Mouse (Mus musculus) CH12.LX (cell line): ENCODE data around the gene Sphk1. TPM values are rescaled to one million over a fixed set of nuclear protein-coding genes. Genes with fewer than 3 reads are reported as not detected.

Source experiments
- DNase-seq: peaks from one replicate; pipeline ENCODE4 v3.0.0-alpha.2; 2013; ENCODE audit errors: extremely low read depth
- H3K27ac ChIP-seq: 2 replicates; pipeline ENCODE4 v1.5.1; 2012; ENCODE audit warnings: low read depth, mild to moderate bottlenecking, control low read depth, moderate library complexity; ENCODE audit not compliant: insufficient read depth
- H3K27me3 ChIP-seq: replicated peaks from 2 replicates; pipeline ENCODE3; 2012; ENCODE audit warnings: inconsistent platforms
- H3K36me3 ChIP-seq, 2 experiments: replicated peaks in 1 of 2; 2 replicates each; pipeline versions ENCODE3 to v1.6.1; 2012; ENCODE audit warnings: inconsistent platforms in 1 of 2, low read length in 1 of 2, mild to moderate bottlenecking in 1 of 2, mixed read lengths in 1 of 2, moderate library complexity in 1 of 2; ENCODE audit not compliant: control insufficient read depth in 1 of 2, insufficient read depth in 1 of 2
- H3K4me1 ChIP-seq, 2 experiments: 2 replicates each; pipeline ENCODE4 v1.6.1; 2012; ENCODE audit warnings: inconsistent platforms in 1 of 2, moderate library complexity in 1 of 2; ENCODE audit not compliant: insufficient read depth in 2 of 2, control insufficient read depth in 1 of 2
- H3K4me2 ChIP-seq: 2 replicates; pipeline ENCODE4 v1.6.1; 2012; ENCODE audit warnings: low read depth, mild to moderate bottlenecking, control low read depth; ENCODE audit not compliant: poor library complexity, insufficient read depth, severe bottlenecking
- H3K4me3 ChIP-seq, 3 experiments: fragments of 150-350 bp in 1 of 3; sonication (generic) in 1 of 3; replicated peaks in 1 of 3; 2 replicates each; pipeline versions ENCODE3 to v1.5.1; 2011 to 2012; ENCODE audit warnings: low read depth in 2 of 3, low read length in 2 of 3, mild to moderate bottlenecking in 2 of 3, moderate library complexity in 2 of 3, control low read depth in 1 of 3, improper control_type of control experiment in 1 of 3, inconsistent platforms in 1 of 3, mixed read lengths in 1 of 3; ENCODE audit not compliant: poor library complexity in 1 of 3
- H3K79me2 ChIP-seq: replicated peaks from 2 replicates; pipeline ENCODE4 v1.6.1; 2012; ENCODE audit warnings: mild to moderate bottlenecking, moderate library complexity; ENCODE audit not compliant: control insufficient read depth, poor library complexity, insufficient read depth, severe bottlenecking; ENCODE audit errors: extremely low read depth
- H3K9ac ChIP-seq: 2 replicates; pipeline ENCODE4 v1.6.1; 2012; ENCODE audit warnings: low read depth, mild to moderate bottlenecking, control low read depth, moderate library complexity; ENCODE audit not compliant: insufficient read depth
- H3K9me3 ChIP-seq: replicated peaks from 2 replicates; pipeline ENCODE3; 2012; ENCODE audit warnings: low read length, inconsistent platforms, mixed read lengths
- E2F4 ChIP-seq: IDR thresholded peaks from 2 replicates; pipeline ENCODE4 v1.6.1; 2011; ENCODE audit warnings: low read depth, low read length, improper control_type of control experiment; ENCODE audit not compliant: insufficient replicate concordance
- ETS1 ChIP-seq: conservative IDR thresholded peaks from 2 replicates; pipeline ENCODE4 v1.6.1; 2012; ENCODE audit warnings: low read depth, mild to moderate bottlenecking, inconsistent platforms, low read length, improper control_type of control experiment, moderate library complexity
- GABPA ChIP-seq: IDR thresholded peaks from 2 replicates; pipeline ENCODE4 v1.6.1; 2012; ENCODE audit warnings: low read depth, low read length, improper control_type of control experiment, inconsistent platforms; ENCODE audit not compliant: insufficient replicate concordance
- IRF4 ChIP-seq: IDR thresholded peaks from 2 replicates; pipeline ENCODE4 v1.6.1; 2014; ENCODE audit warnings: low read depth, mild to moderate bottlenecking, inconsistent platforms, low read length, improper control_type of control experiment
- JUND ChIP-seq: conservative IDR thresholded peaks from 2 replicates; pipeline ENCODE4 v1.6.1; 2011; ENCODE audit warnings: low read depth, low read length, improper control_type of control experiment
- KAT2A ChIP-seq: IDR thresholded peaks from 2 replicates; pipeline ENCODE4 v1.6.1; 2012; ENCODE audit warnings: low read length, improper control_type of control experiment, inconsistent platforms; ENCODE audit not compliant: insufficient replicate concordance
- MAZ ChIP-seq: IDR thresholded peaks from 2 replicates; pipeline ENCODE4 v1.6.1; 2012; ENCODE audit warnings: low read depth, mild to moderate bottlenecking, inconsistent platforms, low read length, improper control_type of control experiment, moderate library complexity
- MXI1 ChIP-seq: IDR thresholded peaks from 2 replicates; pipeline ENCODE4 v1.6.1; 2011; ENCODE audit warnings: mild to moderate bottlenecking, low read depth, low read length, improper control_type of control experiment
- MYC ChIP-seq: IDR thresholded peaks from 2 replicates; pipeline ENCODE4 v1.6.1; 2011; ENCODE audit warnings: low read depth, mild to moderate bottlenecking, improper control_type of control experiment, low read length
- NELFE ChIP-seq: IDR thresholded peaks from 2 replicates; pipeline ENCODE4 v1.6.1; 2011; ENCODE audit warnings: low read depth, low read length, improper control_type of control experiment
- NRF1 ChIP-seq: IDR thresholded peaks from 2 replicates; pipeline ENCODE4 v1.6.1; 2014; ENCODE audit warnings: low read depth, mild to moderate bottlenecking, inconsistent platforms, low read length, improper control_type of control experiment, moderate library complexity
- PAX5 ChIP-seq: IDR thresholded peaks from 2 replicates; pipeline ENCODE4 v1.6.1; 2012; ENCODE audit warnings: low read length, inconsistent platforms, mixed read lengths
- POLR2A ChIP-seq: IDR thresholded peaks from 2 replicates; pipeline ENCODE4 v1.6.1; 2011; ENCODE audit warnings: low read depth, mild to moderate bottlenecking, improper control_type of control experiment, low read length
- RCOR1 ChIP-seq: conservative IDR thresholded peaks from 2 replicates; pipeline ENCODE4 v1.6.1; 2012; ENCODE audit warnings: low read depth, mild to moderate bottlenecking, inconsistent platforms, low read length, improper control_type of control experiment
- SIN3A ChIP-seq: IDR thresholded peaks from 2 replicates; pipeline ENCODE4 v1.6.1; 2012; ENCODE audit warnings: low read length, improper control_type of control experiment, inconsistent platforms
- SMC3 ChIP-seq: IDR thresholded peaks from 2 replicates; pipeline ENCODE4 v1.6.1; 2011; ENCODE audit warnings: low read depth, low read length, improper control_type of control experiment
- TCF12 ChIP-seq: IDR thresholded peaks from 2 replicates; pipeline ENCODE4 v1.6.1; 2014; ENCODE audit warnings: low read depth, mild to moderate bottlenecking, inconsistent platforms, low read length, improper control_type of control experiment
- UBTF ChIP-seq: IDR thresholded peaks from 2 replicates; pipeline ENCODE4 v1.6.1; 2012; ENCODE audit warnings: low read depth, mild to moderate bottlenecking, inconsistent platforms, low read length, improper control_type of control experiment, moderate library complexity
- ZKSCAN1 ChIP-seq: IDR thresholded peaks from 2 replicates; pipeline ENCODE4 v1.6.1; 2012; ENCODE audit warnings: low read depth, inconsistent platforms, low read length, improper control_type of control experiment, borderline replicate concordance
- ZMIZ1 ChIP-seq: IDR thresholded peaks from 2 replicates; pipeline ENCODE4 v1.6.1; 2012; ENCODE audit warnings: low read depth, mild to moderate bottlenecking, inconsistent platforms, low read length, improper control_type of control experiment
- dilution Hi-C: fragments of 300-500 bp; cut with MboI; formaldehyde crosslinking; loops from 2 replicates; pipeline ENCODE4 v1.14.3; 2020; ENCODE audit warnings: low sequenced_read_pairs; ENCODE audit not compliant: extremely low pct_unique_long_range_greater_than_20kb, extremely low pct_ligation_motif_present
- in situ Hi-C: fragments of 300-500 bp; cut with MboI; formaldehyde crosslinking; loops from 3 replicates; pipeline ENCODE4 v1.14.3; 2019; ENCODE audit warnings: low sequenced_read_pairs, low pct_ligation_motif_present, low pct_unique_long_range_greater_than_20kb, mixed read lengths
- polyA plus RNA-seq: library from polyadenylated mRNA; unstranded; fragments of >175 nt; gene quantifications from 2 replicates; pipeline ENCODE4 v1.2.1, GENCODE M21; 2012; ENCODE audit warnings: low read depth; ENCODE audit not compliant: insufficient read length
- total RNA-seq, 2 experiments: library from RNA; depleted of rRNA; stranded (reverse); fragments of 300-350 nt in 1 of 2; fragments of >200 nt in 1 of 2; gene quantifications; 2 replicates each; pipeline ENCODE4 v1.2.3; 2012 to 2014

The Sphk1 gene
- total and polyA plus RNA-seq, 3 experiments, result 0.50 to 2.1 (median 0.89) TPM

DNA sequence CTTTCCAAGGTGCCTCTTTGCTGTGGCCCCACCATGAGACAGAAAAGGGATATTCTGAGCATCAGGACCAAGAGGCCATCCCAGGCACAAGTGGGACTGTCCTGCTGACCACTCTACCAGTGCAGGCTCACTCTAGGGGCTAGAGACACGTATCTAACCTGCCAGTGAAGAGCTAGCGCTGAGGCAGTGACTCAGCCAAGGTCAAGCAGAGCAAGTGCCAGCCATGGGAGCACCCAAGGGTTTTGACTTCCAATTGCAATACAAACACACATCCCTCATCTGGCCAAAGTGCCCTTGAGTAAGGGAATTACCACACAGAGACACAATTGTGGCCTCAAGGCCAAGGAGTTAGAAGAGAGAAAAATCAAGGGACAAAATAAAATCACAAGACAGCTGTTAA, 44.7 kb downstream of the Sphk1 start:
- dilution Hi-C loops (no loop called here), in situ Hi-C loops (no loop called here)
- Histone ChIP-seq H3K27me3 (no peaks in the 10 kb centered on the region), H3K79me2 (peaks cover 32% of the 10 kb centered on the region), H3K36me3 (peaks cover 0 to 50% of the 10 kb centered on the region in 2 experiments), H3K4me2 (no peak overlapping the region), H3K9me3 (no peaks in the 10 kb centered on the region), H3K27ac (no peak overlapping the region), H3K4me3 (no peak overlapping the region), H3K9ac (no peak overlapping the region), H3K4me1 (peaks cover 22 to 87% of the 10 kb centered on the region in 2 experiments)
- DNase-seq, result no peak
- TF ChIP-seq MYC (no peak), SIN3A (no peak), RCOR1 (no peak), SMC3 (no peak), MAZ (no peak), UBTF (no peak), NELFE (no peak), ZMIZ1 (no peak), ETS1 (no peak), KAT2A (no peak), JUND (no peak), E2F4 (no peak), MXI1 (no peak), PAX5 (no peak), TCF12 (no peak), NRF1 (no peak), GABPA (no peak), IRF4 (no peak)

DNA sequence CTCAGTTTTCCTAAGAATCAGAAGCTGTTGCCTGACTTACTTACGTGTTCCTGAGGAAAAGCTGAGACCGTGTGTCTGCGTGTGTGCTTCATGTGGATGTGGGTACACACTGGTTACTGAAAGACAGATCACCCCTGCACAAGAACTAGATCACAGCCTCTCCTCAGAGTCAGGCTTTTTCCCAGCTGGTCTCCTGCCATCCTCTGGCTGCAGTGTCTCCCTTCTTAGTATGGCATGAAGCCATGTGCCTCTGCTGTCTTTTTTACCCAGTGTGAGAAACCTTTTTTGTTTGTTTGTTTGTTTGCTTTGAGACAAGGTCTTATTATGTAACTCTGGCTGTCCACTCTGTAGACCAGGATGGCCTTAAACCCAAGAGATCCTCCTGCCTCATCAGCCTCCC, 48.6 kb downstream of the Sphk1 start:
- DNase-seq, result no peak
- peaks cover 29% of the 10 kb centered on the region for H3K79me2 ChIP-seq
- H3K27me3 ChIP-seq, result peaks cover 2% of the 10 kb centered on the region
- H3K9me3 ChIP-seq, result no peaks in the 10 kb centered on the region
- in situ Hi-C loops, result no loop called here
- H3K27ac ChIP-seq, result no peak overlapping the region
- peaks cover 3 to 53% of the 10 kb centered on the region in 2 experiments for H3K4me1 ChIP-seq
- TF ChIP-seq KAT2A, result no peak
- no peak for TF ChIP-seq ZKSCAN1
- no peak for TF ChIP-seq PAX5
- no peak for TF ChIP-seq POLR2A
- TF ChIP-seq SIN3A, result no peak
- no peak for TF ChIP-seq MYC
- TF ChIP-seq E2F4, result no peak
- no peak for TF ChIP-seq ETS1
- peaks cover 0 to 36% of the 10 kb centered on the region in 2 experiments for H3K36me3 ChIP-seq
- dilution Hi-C loops, result no loop called here
- no peak overlapping the region for H3K4me3 ChIP-seq
- H3K9ac ChIP-seq, result no peak overlapping the region
- H3K4me2 ChIP-seq, result no peak overlapping the region
